Mouse (Mus musculus) heart, postnatal 0 days (tissue): ENCODE measurements at regions not wholly inside any gene's neighbourhood (a gene's known extent, or its start where the extent isn't known, plus 50 kb on each side); places are given as distances from the start of the nearest gene placed in this dataset.

Source experiments
- ATAC-seq: fragments of 200-750 bp; cut with Nextera tagmentation; 2 replicates; pipeline ENCODE4 v1.8.0; 2017; ENCODE audit warnings: low read depth, moderate number of reproducible peaks, moderate library complexity; ENCODE audit not compliant: insufficient read depth
- DNase-seq: peaks from one replicate; pipeline ENCODE4 v3.0.0-alpha.2; 2016; ENCODE audit warnings: low spot score
- H3K27ac ChIP-seq: fragments of 300-500 bp; sonication (generic); 2 replicates; pipeline ENCODE4 v1.5.1; 2014; ENCODE audit warnings: low read depth, mild to moderate bottlenecking
- H3K27me3 ChIP-seq: fragments of 300-500 bp; sonication (generic); 2 replicates; pipeline ENCODE4 v1.6.1; 2014; ENCODE audit warnings: low read length, mixed read lengths; ENCODE audit not compliant: control insufficient read depth, insufficient read depth
- H3K36me3 ChIP-seq: fragments of 300-500 bp; sonication (generic); replicated peaks from 2 replicates; pipeline ENCODE4 v1.6.1; 2014; ENCODE audit warnings: low read length, mixed read lengths; ENCODE audit not compliant: control insufficient read depth, insufficient read depth
- H3K4me1 ChIP-seq: fragments of 300-500 bp; sonication (generic); 2 replicates; pipeline ENCODE4 v1.6.1; 2014; ENCODE audit warnings: antibody characterized with exemption; ENCODE audit not compliant: control insufficient read depth, insufficient read depth
- H3K4me2 ChIP-seq: fragments of 300-500 bp; sonication (generic); 2 replicates; pipeline ENCODE4 v1.6.1; 2014; ENCODE audit warnings: low read depth, mild to moderate bottlenecking, low read length, moderate library complexity
- H3K4me3 ChIP-seq: fragments of 300-500 bp; sonication (generic); 2 replicates; pipeline ENCODE4 v1.5.1; 2014; ENCODE audit warnings: low read depth, low read length
- H3K9ac ChIP-seq: fragments of 300-500 bp; sonication (generic); replicated peaks from 2 replicates; pipeline ENCODE4 v1.6.1; 2014; ENCODE audit warnings: low read depth, low read length, mixed read lengths
- H3K9me3 ChIP-seq: fragments of 300-500 bp; sonication (generic); replicated peaks from 2 replicates; pipeline ENCODE4 v1.6.1; 2016; ENCODE audit warnings: low read length; ENCODE audit not compliant: control insufficient read depth
- CTCF ChIP-seq: IDR thresholded peaks from 2 replicates; pipeline ENCODE4 v1.5.1; 2016; ENCODE audit warnings: antibody characterized with exemption, control low read depth, low read depth
- EP300 ChIP-seq: IDR thresholded peaks from 2 replicates; pipeline ENCODE4 v1.6.1; 2016; ENCODE audit warnings: antibody characterized with exemption, low read depth
- WGBS: fragments of 180-500 bp; shearing (Covaris S2); extraction: QIAGEN DNeasy Blood & Tissue Kit; methylation state at CpG from one replicate; pipeline ENCODE4 v1.1.7; 2014; 5-methylcytosine and 5-hydroxymethylcytosine counted together

- no peaks in the 10 kb centered on the region for H3K4me1 ChIP-seq
- no peak overlapping the region for H3K4me2 ChIP-seq
- no peak overlapping the region for H3K4me3 ChIP-seq
- no peak for DNase-seq
- H3K36me3 ChIP-seq: no peaks in the 10 kb centered on the region
- H3K27ac ChIP-seq: no peak overlapping the region
- no peak for ATAC-seq
- TF ChIP-seq EP300 (no peak), CTCF (0 out of 2 replicates have a peak, but pooled peaks have one; percentile 1)
- 51% methylated on average over 5 of the region's 5 CpGs for WGBS
- no peak overlapping the region for H3K9ac ChIP-seq
- no peaks in the 10 kb centered on the region for H3K9me3 ChIP-seq
- no peaks in the 10 kb centered on the region for H3K27me3 ChIP-seq
Measured at GRCm38 (mm10) chr12:107700317-107700716, 211.9 kb downstream of the 3110018I06Rik start.

DNA sequence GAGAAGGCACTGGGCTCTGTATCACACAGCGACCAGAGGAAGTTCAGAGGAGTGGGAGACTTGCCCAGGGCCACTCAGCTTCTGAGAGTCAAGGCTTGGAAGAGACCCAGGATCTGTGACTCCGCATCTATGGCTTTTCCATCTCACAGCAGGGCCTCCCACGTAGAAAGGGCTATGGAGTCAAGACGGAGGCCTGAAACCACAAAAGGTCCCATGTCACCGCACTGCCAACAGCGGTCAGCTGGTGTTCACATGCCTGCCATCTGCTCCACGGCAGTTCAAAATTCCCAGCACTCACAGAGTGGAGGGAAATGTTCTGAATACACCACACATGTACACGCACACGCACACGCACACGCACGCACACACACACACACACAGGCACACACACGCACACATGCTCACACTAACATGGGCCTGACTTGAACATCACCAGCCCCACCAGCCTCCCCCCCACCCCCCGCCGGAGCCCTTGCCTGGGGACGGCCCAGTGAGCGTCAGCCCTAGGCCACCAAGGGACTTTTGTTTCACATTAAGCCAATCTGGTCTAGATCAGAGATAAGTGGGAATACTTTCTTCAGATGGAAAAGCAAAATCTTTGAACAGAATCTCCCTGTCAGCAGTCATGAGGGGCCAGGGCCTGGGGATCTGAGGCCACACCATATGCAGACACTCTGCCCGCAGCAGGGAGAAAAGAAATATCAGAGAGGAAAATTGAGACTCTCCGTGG is 212.6 kb downstream of the 3110018I06Rik start:
- no peak overlapping the region for H3K9ac ChIP-seq
- DNase-seq (no peak), ATAC-seq (no peak)
- H3K4me1 ChIP-seq: no peaks in the 10 kb centered on the region
- H3K4me3 ChIP-seq: no peak overlapping the region
- WGBS: 82% methylated on average over 19 of the region's 19 CpGs
- no peak overlapping the region for H3K4me2 ChIP-seq
- no peaks in the 10 kb centered on the region for H3K9me3 ChIP-seq
- H3K27me3 ChIP-seq: no peaks in the 10 kb centered on the region
- no peak overlapping the region for H3K27ac ChIP-seq
- H3K36me3 ChIP-seq: no peaks in the 10 kb centered on the region
- no peak for TF ChIP-seq EP300
- no peak for TF ChIP-seq CTCF

GRCm38 (mm10) chr12:107708812-107709211 is 220.4 kb downstream of the 3110018I06Rik start:
- 79% methylated on average over 6 of the region's 6 CpGs for WGBS
- Histone ChIP-seq H3K4me1 (no peaks in the 10 kb centered on the region), H3K9ac (no peak overlapping the region), H3K4me3 (no peak overlapping the region), H3K27me3 (no peaks in the 10 kb centered on the region), H3K9me3 (0 out of 2 replicates have a peak, but pooled peaks cover 4% of the 10 kb centered on the region), H3K27ac (no peak overlapping the region), H3K36me3 (no peaks in the 10 kb centered on the region), H3K4me2 (no peak overlapping the region)
- TF ChIP-seq EP300: no peak
- no peak for TF ChIP-seq CTCF
- ATAC-seq (no peak), DNase-seq (no peak)

GRCm38 (mm10) chr12:107711017-107711416 is 222.6 kb downstream of the 3110018I06Rik start:
- 65% methylated on average over 7 of the region's 7 CpGs for WGBS
- ATAC-seq: no peak
- no peaks in the 10 kb centered on the region for H3K4me1 ChIP-seq

DNA sequence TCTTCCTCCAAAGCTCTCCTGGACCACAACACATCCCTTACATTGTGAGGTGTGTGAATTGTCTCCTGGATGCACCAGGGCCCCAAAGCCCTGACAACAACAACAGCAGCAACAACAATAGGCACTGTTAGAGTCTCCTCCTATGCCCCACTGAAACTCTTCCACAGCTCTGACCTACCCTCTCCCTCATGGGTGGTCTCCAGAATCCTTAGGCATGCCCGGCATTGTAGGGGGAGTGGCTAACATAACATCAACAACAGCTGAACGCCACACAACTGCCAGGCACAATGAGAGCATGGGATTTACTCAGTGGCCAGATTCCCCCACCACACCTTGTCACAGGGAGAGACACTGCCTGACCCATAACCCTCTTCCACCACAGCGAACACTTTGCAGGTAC is 223.2 kb downstream of the 3110018I06Rik start:
- no peaks in the 10 kb centered on the region for H3K4me1 ChIP-seq
- ATAC-seq (no peak), DNase-seq (no peak)
- H3K9me3 ChIP-seq: 0 out of 2 replicates have a peak, but pooled peaks cover 4% of the 10 kb centered on the region
- WGBS: 66% methylated on average over 3 of the region's 3 CpGs
- no peak overlapping the region for H3K27ac ChIP-seq
- no peak for TF ChIP-seq EP300
- TF ChIP-seq CTCF: no peak
- H3K9ac ChIP-seq: no peak overlapping the region
- H3K36me3 ChIP-seq: no peaks in the 10 kb centered on the region
- no peak overlapping the region for H3K4me3 ChIP-seq
- no peaks in the 10 kb centered on the region for H3K27me3 ChIP-seq
- no peak overlapping the region for H3K4me2 ChIP-seq

More at GRCm38 (mm10) chr12:107711017-107711416, 222.6 kb downstream of the 3110018I06Rik start:
- Histone ChIP-seq H3K4me3 (no peak overlapping the region), H3K27me3 (no peaks in the 10 kb centered on the region), H3K4me2 (no peak overlapping the region), H3K9me3 (0 out of 2 replicates have a peak, but pooled peaks cover 4% of the 10 kb centered on the region), H3K9ac (no peak overlapping the region), H3K36me3 (no peaks in the 10 kb centered on the region), H3K27ac (no peak overlapping the region)
- TF ChIP-seq CTCF (no peak), EP300 (no peak)
- no peak for DNase-seq

DNA sequence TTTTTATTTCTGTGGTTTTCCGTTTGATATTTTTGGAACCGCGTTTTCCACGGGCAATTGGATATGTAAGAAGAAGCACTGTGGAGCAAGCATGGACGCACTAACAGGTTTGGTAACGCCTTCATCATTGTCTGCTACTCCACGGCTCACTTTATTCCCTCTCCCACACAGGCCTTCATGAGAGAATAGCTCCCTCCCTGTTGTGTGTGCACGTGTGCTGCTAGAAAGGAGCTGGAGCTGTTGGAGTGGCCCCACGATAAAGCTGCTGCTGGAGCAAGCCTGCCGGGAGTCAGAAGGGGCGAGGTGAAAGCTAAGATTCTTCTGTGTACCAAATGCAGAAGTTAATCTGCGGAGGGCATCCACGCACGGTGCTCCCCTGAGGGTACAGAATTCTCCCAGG is 224.8 kb downstream of the 3110018I06Rik start:
- WGBS: 67% methylated on average over 14 of the region's 14 CpGs
- Histone ChIP-seq H3K27ac (no peak overlapping the region), H3K4me1 (no peaks in the 10 kb centered on the region), H3K9ac (no peak overlapping the region), H3K9me3 (no peaks in the 10 kb centered on the region), H3K4me2 (no peak overlapping the region), H3K36me3 (no peaks in the 10 kb centered on the region), H3K27me3 (no peaks in the 10 kb centered on the region), H3K4me3 (no peak overlapping the region)
- DNase-seq (no peak), ATAC-seq (no peak)
- TF ChIP-seq CTCF (no peak), EP300 (no peak)
